Mouse (Mus musculus) layer of hippocampus, adult 9-11 months (tissue): Measurements from ENCODE around the gene Eif4a1.

Source experiments
- DNase-seq: peaks from one replicate; pipeline ENCODE4 v3.0.0; 2022

The Eif4a1 gene

GRCm38 (mm10) chr11:69670786-69671725 lies 1.2 kb downstream of the Eif4a1 start:
- peak; percentile 97 for DNase-seq

GRCm38 (mm10) chr11:69666665-69667005 lies 5.6 kb downstream of the Eif4a1 start:
- DNase-seq, result no peak

GRCm38 (mm10) chr11:69665961-69666664 lies 6.1 kb downstream of the Eif4a1 start, which contains the start of gene Cd68:
Cd68 (minus strand) TSS chr11:69666153.
- DNase-seq, result peak; percentile 93

- no peak for DNase-seq
Measured at GRCm38 (mm10) chr11:69665457-69665960, 6.7 kb downstream of the Eif4a1 start.

- no peak for DNase-seq
Measured at GRCm38 (mm10) chr11:69664841-69665240, 7.4 kb downstream of the Eif4a1 start.

GRCm38 (mm10) chr11:69663795-69664194 lies 8.4 kb downstream of the Eif4a1 start:
- DNase-seq, result peak; percentile 55

GRCm38 (mm10) chr11:69662967-69663671 lies 9.1 kb downstream of the Eif4a1 start:
- DNase-seq, result no peak

- DNase-seq, result peak; percentile 97
Measured at GRCm38 (mm10) chr11:69662213-69662966, 9.8 kb downstream of the Eif4a1 start, which contains the start of gene Mpdu1. Mpdu1 (minus strand) TSS chr11:69662642.

GRCm38 (mm10) chr11:69661221-69661881 lies 10.9 kb downstream of the Eif4a1 start:
- no peak for DNase-seq

GRCm38 (mm10) chr11:69657462-69657881 lies 14.8 kb downstream of the Eif4a1 start:
- no peak for DNase-seq

- DNase-seq, result no peak
Measured at GRCm38 (mm10) chr11:69656617-69657461, 15.4 kb downstream of the Eif4a1 start.

- no peak for DNase-seq
Measured at GRCm38 (mm10) chr11:69656065-69656455, 16.2 kb downstream of the Eif4a1 start.

GRCm38 (mm10) chr11:69655264-69656064 lies 16.8 kb downstream of the Eif4a1 start, which contains the start of gene Sox15:
Sox15 (plus strand) TSS chr11:69655314.
- DNase-seq, result peak; percentile 69

GRCm38 (mm10) chr11:69654760-69655159 lies 17.5 kb downstream of the Eif4a1 start:
- no peak for DNase-seq

GRCm38 (mm10) chr11:69653399-69653798 lies 18.8 kb downstream of the Eif4a1 start:
- no peak for DNase-seq

- DNase-seq, result no peak
Measured at GRCm38 (mm10) chr11:69645860-69646259, 26.4 kb downstream of the Eif4a1 start.

- DNase-seq, result no peak
Measured at GRCm38 (mm10) chr11:69635471-69635870, 36.8 kb downstream of the Eif4a1 start.

GRCm38 (mm10) chr11:69633128-69633866 lies 38.9 kb downstream of the Eif4a1 start:
- DNase-seq, result no peak
